Mouse (Mus musculus) liver, embryonic 16.5 days (tissue): ENCODE measurements around the gene Tenm4. TPM values are rescaled to one million over a fixed set of nuclear protein-coding genes. Genes with fewer than 3 reads are reported as not detected.

ENCODE experiments used
- ATAC-seq: fragments of 200-750 bp; cut with Nextera tagmentation; 2 replicates; pipeline ENCODE4 v1.8.0; 2017; ENCODE audit warnings: low read depth, mild to moderate bottlenecking, moderate number of reproducible peaks, moderate library complexity
- H3K27ac ChIP-seq: fragments of 300-500 bp; sonication (generic); 2 replicates; pipeline ENCODE4 v1.5.1; 2014; ENCODE audit warnings: mild to moderate bottlenecking, low read length
- H3K27me3 ChIP-seq: fragments of 300-500 bp; sonication (generic); 2 replicates; pipeline ENCODE4 v1.6.1; 2014; ENCODE audit warnings: low read depth, low read length, mixed read lengths; ENCODE audit not compliant: control insufficient read depth, insufficient read depth
- H3K36me3 ChIP-seq: fragments of 300-500 bp; sonication (generic); 2 replicates; pipeline ENCODE4 v1.6.1; 2014; ENCODE audit warnings: mild to moderate bottlenecking; ENCODE audit not compliant: control insufficient read depth, insufficient read depth
- H3K4me1 ChIP-seq: fragments of 300-500 bp; sonication (generic); 2 replicates; pipeline ENCODE4 v1.6.1; 2014; ENCODE audit warnings: low read depth, low read length, mixed read lengths; ENCODE audit not compliant: control insufficient read depth
- H3K4me2 ChIP-seq: fragments of 300-500 bp; sonication (generic); 2 replicates; pipeline ENCODE4 v1.6.1; 2014; ENCODE audit warnings: low read depth, low read length, mixed read lengths
- H3K4me3 ChIP-seq: fragments of 300-500 bp; sonication (generic); 2 replicates; pipeline ENCODE4 v1.5.1; 2014; ENCODE audit warnings: low read depth, mild to moderate bottlenecking, low read length
- H3K9ac ChIP-seq: fragments of 300-500 bp; sonication (generic); 2 replicates; pipeline ENCODE4 v1.6.1; 2014; ENCODE audit warnings: low read depth, low read length
- H3K9me3 ChIP-seq: fragments of 300-500 bp; sonication (generic); replicated peaks from 2 replicates; pipeline ENCODE4 v1.6.1; 2016; ENCODE audit warnings: low read length; ENCODE audit not compliant: control insufficient read depth
- WGBS: fragments of 180-500 bp; shearing (Covaris S2); extraction: QIAGEN DNeasy Blood & Tissue Kit; methylation state at CpG from one replicate; pipeline ENCODE4 v1.1.7; 2014; ENCODE audit not compliant: insufficient replicate concordance; 5-methylcytosine and 5-hydroxymethylcytosine counted together
- polyA plus RNA-seq: library from polyadenylated mRNA; unstranded; fragments of >200 nt; fragmentation: Nextera tagmentation; extraction: Ambion mirVana; gene quantifications from 2 replicates; pipeline ENCODE4 v1.2.1, GENCODE M21; 2015

Tenm4 gene
- polyA plus RNA-seq, 1 experiment from 2014 or later: 2.4 TPM

DNA sequence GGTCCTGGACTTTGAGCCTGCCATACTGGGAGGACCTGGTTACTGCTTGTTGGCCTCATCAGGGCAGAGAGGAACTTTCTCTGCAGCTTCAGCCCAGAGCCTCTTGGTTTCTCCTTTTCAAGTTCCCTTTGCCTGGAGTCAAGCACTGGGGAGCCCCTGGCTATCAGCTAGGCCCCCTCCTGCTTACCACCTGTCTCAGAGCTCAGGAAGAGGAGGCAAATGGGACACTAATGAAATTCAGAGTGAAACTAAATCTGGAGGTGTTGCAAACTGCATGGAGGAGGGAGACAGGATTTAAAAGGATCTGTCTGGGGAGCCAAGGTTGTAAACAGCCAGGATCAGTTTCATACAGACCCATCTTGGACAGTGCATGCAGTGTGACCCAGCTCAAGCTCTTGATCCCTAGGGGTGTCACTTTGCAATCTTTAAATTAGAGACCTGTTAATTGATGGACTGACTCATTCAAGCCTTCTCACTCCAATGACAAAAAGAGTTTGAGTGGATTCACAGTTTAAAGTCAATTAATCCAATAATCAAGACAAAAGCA is 269.2 kb downstream of the Tenm4 start:
- ATAC-seq: no peak
- H3K36me3 ChIP-seq: no peaks in the 10 kb centered on the region
- no peak overlapping the region for H3K4me3 ChIP-seq
- H3K9ac ChIP-seq: no peak overlapping the region
- H3K9me3 ChIP-seq: no peaks in the 10 kb centered on the region
- H3K27ac ChIP-seq: no peak overlapping the region
- H3K4me1 ChIP-seq: no peaks in the 10 kb centered on the region
- H3K27me3 ChIP-seq: no peaks in the 10 kb centered on the region
- no peak overlapping the region for H3K4me2 ChIP-seq

DNA sequence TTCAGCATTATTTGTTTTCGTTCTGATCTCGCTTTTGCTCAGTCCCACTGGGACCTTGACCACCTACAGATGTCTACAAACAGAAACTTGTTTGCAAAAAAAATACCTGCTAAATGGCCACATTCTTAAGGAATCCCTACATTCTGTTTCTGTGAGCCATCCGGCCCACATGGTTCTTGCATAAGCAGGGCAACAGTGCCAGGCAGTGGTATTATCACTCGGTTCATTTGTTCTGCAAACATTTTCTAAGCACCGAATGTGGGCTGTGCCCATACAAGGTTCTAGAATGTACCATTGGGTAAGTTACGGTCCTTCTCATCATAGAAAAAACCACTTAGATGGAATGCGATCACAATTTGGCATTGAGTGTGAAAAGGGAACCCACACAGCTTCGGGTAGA is 274.7 kb downstream of the Tenm4 start:
- Histone ChIP-seq H3K27me3 (no peaks in the 10 kb centered on the region), H3K27ac (no peak overlapping the region), H3K4me2 (no peak overlapping the region), H3K4me1 (no peaks in the 10 kb centered on the region), H3K36me3 (no peaks in the 10 kb centered on the region), H3K4me3 (no peak overlapping the region), H3K9me3 (no peaks in the 10 kb centered on the region), H3K9ac (no peak overlapping the region)
- WGBS: 73% methylated on average over 8 of the region's 8 CpGs
- no peak for ATAC-seq

DNA sequence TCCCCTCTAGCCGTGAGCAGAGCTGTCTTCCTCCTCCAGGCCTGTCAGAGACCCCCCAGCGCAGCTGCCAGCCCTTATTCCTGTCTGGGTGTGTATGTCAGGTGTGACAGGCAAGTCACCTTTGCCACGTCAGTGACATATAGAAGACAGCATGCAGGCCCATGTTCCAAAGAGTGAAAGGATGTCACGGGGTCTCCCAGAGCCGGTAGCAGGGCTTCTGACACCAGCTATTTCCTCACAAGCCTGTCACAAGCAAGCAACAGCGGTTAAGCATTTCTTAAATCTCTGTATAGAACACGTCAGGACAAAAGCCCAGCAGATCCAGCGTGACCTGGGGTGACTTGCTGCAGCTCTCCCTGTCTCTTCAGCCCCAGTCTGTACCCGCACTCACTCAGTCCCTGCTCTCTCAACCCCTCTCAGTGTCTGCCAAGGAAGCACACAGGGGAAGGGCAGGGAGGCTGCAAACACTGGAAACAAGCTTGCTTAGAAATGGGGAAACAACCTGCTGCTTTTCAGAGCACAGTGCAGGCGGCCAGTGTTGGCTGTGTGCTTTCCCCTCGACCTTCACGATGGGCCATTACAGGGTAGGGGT is 276.9 kb downstream of the Tenm4 start:
- 48% methylated on average over 12 of the region's 12 CpGs for WGBS
- Histone ChIP-seq H3K4me2 (no peak overlapping the region), H3K9me3 (no peaks in the 10 kb centered on the region), H3K4me3 (no peak overlapping the region), H3K4me1 (no peaks in the 10 kb centered on the region), H3K9ac (no peak overlapping the region), H3K36me3 (no peaks in the 10 kb centered on the region), H3K27ac (no peak overlapping the region), H3K27me3 (no peaks in the 10 kb centered on the region)
- no peak for ATAC-seq

DNA sequence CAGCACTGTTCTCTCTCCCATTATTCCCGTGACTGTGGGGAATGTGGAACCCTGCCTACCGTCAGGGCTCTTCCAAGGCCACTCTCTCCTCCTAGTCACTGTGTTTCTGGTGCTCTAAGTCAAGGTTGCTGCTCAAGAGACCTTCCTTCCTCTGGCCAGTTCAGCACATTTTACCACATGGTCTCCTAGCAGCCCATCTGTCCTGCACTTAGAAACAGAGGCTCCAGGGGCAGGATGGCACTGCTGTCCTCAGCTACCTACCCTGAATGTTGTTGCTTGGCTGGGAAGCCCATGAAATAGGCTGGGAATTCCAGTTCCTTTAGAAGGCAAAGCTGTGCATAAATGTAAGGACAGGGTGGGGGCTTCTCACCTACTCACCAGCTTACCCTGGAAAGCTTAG is 284.9 kb downstream of the Tenm4 start:
- WGBS: 45% methylated on average over 2 of the region's 2 CpGs
- Histone ChIP-seq H3K9ac (no peak overlapping the region), H3K36me3 (no peaks in the 10 kb centered on the region), H3K27me3 (no peaks in the 10 kb centered on the region), H3K9me3 (no peaks in the 10 kb centered on the region), H3K4me1 (no peaks in the 10 kb centered on the region), H3K4me2 (no peak overlapping the region), H3K27ac (no peak overlapping the region), H3K4me3 (no peak overlapping the region)
- no peak for ATAC-seq

DNA sequence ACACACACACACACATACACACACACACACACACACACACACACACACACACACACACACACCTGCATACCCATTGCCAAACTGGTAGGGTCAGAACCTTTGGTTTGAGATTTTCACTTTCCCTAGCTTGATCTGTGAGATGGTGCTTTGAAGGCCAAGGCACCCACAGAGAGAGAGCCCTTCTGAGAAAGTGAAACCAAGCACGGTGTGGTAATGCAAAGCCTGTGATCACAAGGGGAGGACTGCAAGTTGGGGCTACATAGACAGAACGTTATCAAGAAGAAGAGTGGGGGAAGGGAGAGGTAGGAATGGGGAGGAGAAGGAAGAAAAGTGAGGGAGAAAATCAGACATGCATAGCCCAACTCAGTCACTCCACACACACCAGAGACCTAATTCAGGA is 285.6 kb downstream of the Tenm4 start:
- H3K4me2 ChIP-seq: no peak overlapping the region
- 30% methylated on average over 2 of the region's 2 CpGs for WGBS
- no peaks in the 10 kb centered on the region for H3K27me3 ChIP-seq
- no peak overlapping the region for H3K9ac ChIP-seq
- no peak overlapping the region for H3K27ac ChIP-seq
- H3K36me3 ChIP-seq: no peaks in the 10 kb centered on the region
- ATAC-seq: no peak
- no peak overlapping the region for H3K4me3 ChIP-seq
- no peaks in the 10 kb centered on the region for H3K9me3 ChIP-seq
- H3K4me1 ChIP-seq: no peaks in the 10 kb centered on the region

DNA sequence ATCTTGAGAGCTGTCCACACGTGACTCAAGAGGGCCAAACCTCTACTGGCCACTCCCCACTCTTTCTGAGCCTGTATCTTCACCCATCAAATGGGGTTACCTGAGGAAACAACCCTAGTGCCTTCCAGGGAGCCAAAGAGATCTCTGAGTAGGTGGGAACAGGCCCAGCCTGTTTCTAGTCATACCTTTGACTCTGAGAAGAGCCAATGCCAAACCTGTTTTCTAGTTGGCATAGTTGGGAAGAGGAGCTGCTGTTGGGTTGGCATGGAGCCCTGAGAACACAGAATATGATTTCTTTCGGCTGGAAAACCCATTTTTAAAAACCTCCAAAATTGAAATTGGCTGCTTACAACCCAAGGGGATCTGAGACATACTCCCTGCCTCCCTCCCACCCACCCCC is 286.8 kb downstream of the Tenm4 start:
- Histone ChIP-seq H3K9ac (no peak overlapping the region), H3K27me3 (no peaks in the 10 kb centered on the region), H3K27ac (no peak overlapping the region), H3K9me3 (no peaks in the 10 kb centered on the region), H3K4me1 (no peaks in the 10 kb centered on the region), H3K4me3 (no peak overlapping the region), H3K36me3 (no peaks in the 10 kb centered on the region), H3K4me2 (no peak overlapping the region)
- WGBS: 33% methylated on average over 2 of the region's 2 CpGs
- no peak for ATAC-seq

DNA sequence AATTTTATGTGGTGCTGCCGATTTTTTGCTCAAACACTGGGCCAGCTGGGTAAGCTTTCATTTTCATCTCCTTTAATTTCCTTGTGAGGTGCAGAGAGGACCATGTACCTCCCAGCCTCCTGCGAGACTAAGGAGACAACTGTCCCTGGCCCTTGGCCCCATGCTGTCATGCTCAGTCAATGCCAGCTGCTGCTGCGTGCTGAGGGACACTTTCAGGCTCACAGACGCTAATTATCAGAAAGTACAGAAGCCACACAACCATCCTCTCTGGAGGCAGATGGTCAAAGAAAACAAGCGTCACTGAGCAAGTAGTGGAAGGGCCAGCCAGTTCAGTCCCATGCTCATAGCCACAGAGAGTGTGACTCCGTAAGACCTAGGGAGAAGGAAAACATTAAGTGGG is 287.9 kb downstream of the Tenm4 start:
- Histone ChIP-seq H3K36me3 (no peaks in the 10 kb centered on the region), H3K4me3 (no peak overlapping the region), H3K27me3 (no peaks in the 10 kb centered on the region), H3K9me3 (no peaks in the 10 kb centered on the region), H3K9ac (no peak overlapping the region), H3K4me1 (no peaks in the 10 kb centered on the region), H3K27ac (no peak overlapping the region), H3K4me2 (no peak overlapping the region)
- ATAC-seq: no peak
- WGBS: 56% methylated on average over 6 of the region's 6 CpGs

DNA sequence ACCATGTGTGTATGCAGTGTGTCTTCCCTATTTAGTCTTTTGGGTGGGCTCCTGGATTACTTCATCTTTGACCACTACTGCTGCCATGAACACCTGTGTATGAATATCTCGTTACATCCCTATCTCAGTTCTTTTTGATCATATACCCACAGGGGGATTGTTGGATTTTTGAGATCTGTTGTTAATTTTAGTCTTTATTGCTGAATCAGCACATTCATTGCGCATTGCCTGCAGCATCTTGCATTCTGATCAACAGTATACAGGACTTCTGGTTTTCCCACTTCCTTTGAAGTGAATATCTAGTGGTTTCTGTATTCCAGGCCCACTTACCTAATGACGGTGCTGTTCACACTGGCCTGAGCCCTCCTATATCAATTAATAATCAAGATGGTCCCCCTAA is 295.7 kb downstream of the Tenm4 start:
- ATAC-seq: no peak
- Histone ChIP-seq H3K9me3 (no peaks in the 10 kb centered on the region), H3K27ac (no peak overlapping the region), H3K9ac (no peak overlapping the region), H3K27me3 (no peaks in the 10 kb centered on the region), H3K36me3 (no peaks in the 10 kb centered on the region), H3K4me1 (no peaks in the 10 kb centered on the region), H3K4me2 (no peak overlapping the region), H3K4me3 (no peak overlapping the region)
- 57% methylated on average over 3 of the region's 3 CpGs for WGBS

DNA sequence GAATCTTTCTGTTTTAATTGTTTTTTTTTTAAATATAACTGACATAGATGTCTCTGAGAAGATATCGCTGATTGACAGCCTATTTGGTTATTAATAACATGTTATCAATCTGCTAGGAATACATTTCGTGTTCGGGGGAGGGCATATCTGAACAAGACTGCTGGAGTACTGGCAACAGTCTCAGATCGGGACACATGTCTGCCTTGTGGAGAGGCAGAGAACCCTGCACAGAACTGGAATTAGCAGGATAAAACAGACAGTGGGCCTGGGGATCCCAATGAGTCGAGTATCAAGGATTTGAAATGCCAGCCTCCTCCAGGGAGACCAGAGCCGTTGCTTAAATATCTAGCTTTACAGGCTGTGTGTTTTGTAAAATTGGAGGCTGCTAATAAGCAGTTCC is 299.8 kb downstream of the Tenm4 start:
- Histone ChIP-seq H3K27ac (no peak overlapping the region), H3K9ac (no peak overlapping the region), H3K4me3 (no peak overlapping the region), H3K27me3 (no peaks in the 10 kb centered on the region), H3K36me3 (no peaks in the 10 kb centered on the region), H3K4me1 (no peaks in the 10 kb centered on the region), H3K4me2 (no peak overlapping the region), H3K9me3 (no peaks in the 10 kb centered on the region)
- WGBS: 56% methylated on average over 6 of the region's 6 CpGs
- ATAC-seq: no peak
